17 mouse cellular contexts compared by ENCODE assay signal in genomic region chr16:9737131-9737530, GRCm38 (mm10).
DNase-seq lines count a peak whose midpoint lies in the region; ATAC-seq and TF ChIP-seq lines count a peak whose summit lies in the region.
"Had no signal": no experiment of that assay in that cellular context is flagged by ENCODE, and none has a peak within 500 bp of the region (broad histone marks: within the 10 kb centered on the region; RNA-seq: fewer than 3 reads in every experiment).

No protein-coding gene starts in this region.

- TF ChIP-seq CTCF in liver, postnatal 0 days (IDR thresholded peaks at IDR 0.05; ENCODE audit: low read depth) = peak; percentile 25; the same call in 1 of the 2 replicates

- no peak overlapping the region for H3K4me2 ChIP-seq in hindbrain, embryonic 14.5 days (replicated peaks)
- no peak overlapping the region for H3K4me2 ChIP-seq in hindbrain, embryonic 16.5 days (ENCODE audit: low read length)
- H3K4me2 ChIP-seq in liver, postnatal 0 days (ENCODE audit: low read depth, low read length) = no peak overlapping the region
- H3K4me2 ChIP-seq: kidney, embryonic 15.5 days; liver, embryonic 15.5 days; neural tube, embryonic 13.5 days had no signal

- TF ChIP-seq EP300 in liver, postnatal 0 days (IDR thresholded peaks at IDR 0.05; ENCODE audit: low read depth) = no peak

- WGBS in hindbrain, embryonic 14.5 days = 17% methylated on average over 2 of the region's 2 CpGs
- 11% methylated on average over 2 of the region's 2 CpGs for WGBS in hindbrain, embryonic 16.5 days
- WGBS in liver, postnatal 0 days (ENCODE audit: insufficient replicate concordance) = 34% methylated on average over 2 of the region's 2 CpGs

- H3K9ac ChIP-seq in hindbrain, embryonic 14.5 days = no peak overlapping the region
- H3K9ac ChIP-seq in hindbrain, embryonic 16.5 days (ENCODE audit: low read depth, low read length) = no peak overlapping the region
- no peak overlapping the region for H3K9ac ChIP-seq in liver, postnatal 0 days (replicated peaks)
- H3K9ac ChIP-seq: kidney, embryonic 15.5 days; liver, embryonic 15.5 days; neural tube, embryonic 13.5 days had no signal

- no peaks in the 10 kb centered on the region; the same call in 1 of the 2 replicates for H3K4me1 ChIP-seq in hindbrain, embryonic 14.5 days (replicated peaks; ENCODE audit: control insufficient read depth, insufficient read depth, low read length)
- H3K4me1 ChIP-seq in hindbrain, embryonic 16.5 days (ENCODE audit: control insufficient read depth, insufficient read depth, low read depth, low read length) = no peaks in the 10 kb centered on the region; the same call in 1 of the 2 replicates
- no peaks in the 10 kb centered on the region for H3K4me1 ChIP-seq in liver, postnatal 0 days (ENCODE audit: insufficient read depth)
- H3K4me1 ChIP-seq: heart, embryonic 10.5 days; kidney, embryonic 15.5 days; liver, embryonic 15.5 days; neural tube, embryonic 13.5 days had no signal

- H3K4me3 ChIP-seq in hindbrain, embryonic 14.5 days (replicated peaks; ENCODE audit: low read length) = no peak overlapping the region
- no peak overlapping the region for H3K4me3 ChIP-seq in hindbrain, embryonic 16.5 days (ENCODE audit: low read length)
- H3K4me3 ChIP-seq in liver, postnatal 0 days (ENCODE audit: low read depth, low read length) = no peak overlapping the region
- H3K4me3 ChIP-seq: heart, embryonic 10.5 days; kidney, embryonic 15.5 days; liver, embryonic 15.5 days; neural tube, embryonic 13.5 days had no signal

- peak; percentile 11; the same call in 1 of the 2 replicates for ATAC-seq in hindbrain, embryonic 14.5 days (ENCODE audit: low FRiP score)
- no peak for ATAC-seq in hindbrain, embryonic 16.5 days
- no peak for ATAC-seq in liver, postnatal 0 days

- no peak for DNase-seq in hindbrain, embryonic 14.5 days (ENCODE audit: low spot score)
- no peak for DNase-seq in liver, postnatal 0 days
- no peak for DNase-seq in liver
- peak; percentile 6 for DNase-seq in adrenal gland, postnatal 14 days
- peak; percentile 26 for DNase-seq in embryo, embryonic 11 days
- no peak for DNase-seq in spleen, adult 12 weeks (ENCODE audit: low spot score)
- DNase-seq: cerebellum, adult 11 months; cerebellum, postnatal 25 days; gastrocnemius, postnatal 14 days; heart, postnatal 10 days; left cerebral cortex, postnatal 4 days; thymus, postnatal 14 days had no signal

- no peaks in the 10 kb centered on the region for H3K9me3 ChIP-seq in hindbrain, embryonic 14.5 days (ENCODE audit: control insufficient read depth, low read length)
- no peaks in the 10 kb centered on the region for H3K9me3 ChIP-seq in hindbrain, embryonic 16.5 days (ENCODE audit: control insufficient read depth, low read length)
- 0 out of 2 replicates have a peak, but pooled peaks cover 5% of the 10 kb centered on the region for H3K9me3 ChIP-seq in liver, postnatal 0 days (ENCODE audit: low read length)
- H3K9me3 ChIP-seq: heart, embryonic 10.5 days; kidney, embryonic 15.5 days; liver, embryonic 15.5 days; neural tube, embryonic 13.5 days had no signal

- H3K36me3 ChIP-seq in hindbrain, embryonic 14.5 days (replicated peaks; ENCODE audit: control insufficient read depth, insufficient read depth) = no peaks in the 10 kb centered on the region
- no peaks in the 10 kb centered on the region for H3K36me3 ChIP-seq in hindbrain, embryonic 16.5 days (ENCODE audit: control insufficient read depth, insufficient read depth, low read length)
- no peaks in the 10 kb centered on the region for H3K36me3 ChIP-seq in liver, postnatal 0 days (replicated peaks; ENCODE audit: insufficient read depth, low read length)
- H3K36me3 ChIP-seq: heart, embryonic 10.5 days; kidney, embryonic 15.5 days; liver, embryonic 15.5 days; neural tube, embryonic 13.5 days had no signal

- H3K27me3 ChIP-seq in hindbrain, embryonic 14.5 days (ENCODE audit: control insufficient read depth, insufficient read depth, low read length) = no peaks in the 10 kb centered on the region
- 0 out of 2 replicates have a peak, but pooled peaks cover 2% of the 10 kb centered on the region for H3K27me3 ChIP-seq in hindbrain, embryonic 16.5 days (replicated peaks; ENCODE audit: control insufficient read depth, insufficient read depth, low read length)
- no peaks in the 10 kb centered on the region for H3K27me3 ChIP-seq in liver, postnatal 0 days (ENCODE audit: insufficient read depth, low read length)
- H3K27me3 ChIP-seq: kidney, embryonic 15.5 days; liver, embryonic 15.5 days; neural tube, embryonic 13.5 days had no signal

- H3K27ac ChIP-seq in hindbrain, embryonic 14.5 days = no peak overlapping the region
- H3K27ac ChIP-seq in hindbrain, embryonic 16.5 days (ENCODE audit: low read depth, low read length) = no peak overlapping the region
- no peak overlapping the region for H3K27ac ChIP-seq in liver, postnatal 0 days (ENCODE audit: low read depth)
- H3K27ac ChIP-seq: heart, embryonic 10.5 days; kidney, embryonic 15.5 days; liver, embryonic 15.5 days; neural tube, embryonic 13.5 days had no signal

Comparison
In these comparisons a context has a peak if more than half of its experiments do, and no peak if none do; other contexts are left out.
1. DNase-seq: peak in adrenal gland, postnatal 14 days (single experiment) and embryo, embryonic 11 days (single experiment); none in hindbrain, embryonic 14.5 days (single experiment), liver, postnatal 0 days (single experiment), liver (single experiment) and spleen, adult 12 weeks (single experiment).